Mouse (Mus musculus) E14TG2a.4 (cell line): ENCODE measurements around the gene Dpp10.

ENCODE experiments used
- H3K27me3 ChIP-seq: 2 replicates; pipeline ENCODE4 v1.6.1; 2014; ENCODE audit warnings: low read length, control low read depth; ENCODE audit not compliant: insufficient read depth
- H3K36me3 ChIP-seq: 2 replicates; pipeline ENCODE4 v1.6.1; 2014; ENCODE audit warnings: low read length, control low read depth; ENCODE audit not compliant: insufficient read depth
- H3K4me1 ChIP-seq: replicated peaks from 2 replicates; pipeline ENCODE4 v1.6.1; 2014; ENCODE audit warnings: low read depth, low read length, control low read depth
- H3K4me3 ChIP-seq: replicated peaks from 2 replicates; pipeline ENCODE4 v1.5.1; 2014; ENCODE audit warnings: mild to moderate bottlenecking, low read length
- H3K9me3 ChIP-seq: 2 replicates; pipeline ENCODE4 v1.6.1; 2014; ENCODE audit warnings: low read length, control low read depth
- CTCF ChIP-seq: conservative IDR thresholded peaks from 2 replicates; pipeline ENCODE4 v1.5.1; 2014; ENCODE audit warnings: low read length
- NANOG ChIP-seq: IDR thresholded peaks from 2 replicates; pipeline ENCODE4 v1.6.1; 2014; ENCODE audit warnings: borderline replicate concordance, low read length, mixed read lengths
- POU5F1 ChIP-seq: IDR thresholded peaks from 2 replicates; pipeline ENCODE4 v1.6.1; 2014; ENCODE audit warnings: low read length, borderline replicate concordance

The Dpp10 gene

GRCm38 (mm10) chr1:124031968-124032367 lies 13.4 kb downstream of the Dpp10 start:
- TF ChIP-seq CTCF (no peak), POU5F1 (no peak), NANOG (no peak)
- Histone ChIP-seq H3K36me3 (no peaks in the 10 kb centered on the region), H3K9me3 (no peaks in the 10 kb centered on the region), H3K4me1 (no peaks in the 10 kb centered on the region), H3K4me3 (no peak overlapping the region), H3K27me3 (no peaks in the 10 kb centered on the region)

GRCm38 (mm10) chr1:124002797-124003196 lies 42.6 kb downstream of the Dpp10 start:
- Histone ChIP-seq H3K36me3 (no peaks in the 10 kb centered on the region), H3K9me3 (no peaks in the 10 kb centered on the region), H3K27me3 (no peaks in the 10 kb centered on the region), H3K4me1 (no peaks in the 10 kb centered on the region), H3K4me3 (no peak overlapping the region)
- TF ChIP-seq POU5F1 (no peak), NANOG (no peak), CTCF (no peak)

GRCm38 (mm10) chr1:123995780-123996179 lies 49.6 kb downstream of the Dpp10 start:
- Histone ChIP-seq H3K36me3 (no peaks in the 10 kb centered on the region), H3K9me3 (no peaks in the 10 kb centered on the region), H3K4me3 (no peak overlapping the region), H3K4me1 (no peaks in the 10 kb centered on the region), H3K27me3 (no peaks in the 10 kb centered on the region)
- TF ChIP-seq NANOG, result no peak
- TF ChIP-seq CTCF, result no peak
- no peak for TF ChIP-seq POU5F1

GRCm38 (mm10) chr1:123985324-123986024 lies 59.9 kb downstream of the Dpp10 start:
- no peak overlapping the region for H3K4me3 ChIP-seq
- no peaks in the 10 kb centered on the region for H3K27me3 ChIP-seq
- H3K36me3 ChIP-seq, result no peaks in the 10 kb centered on the region
- H3K9me3 ChIP-seq, result no peaks in the 10 kb centered on the region
- TF ChIP-seq NANOG (no peak), CTCF (no peak), POU5F1 (no peak)
- H3K4me1 ChIP-seq, result no peaks in the 10 kb centered on the region

GRCm38 (mm10) chr1:123978597-123978996 lies 66.8 kb downstream of the Dpp10 start:
- no peaks in the 10 kb centered on the region for H3K36me3 ChIP-seq

GRCm38 (mm10) chr1:123974621-123975020 lies 70.7 kb downstream of the Dpp10 start:
- TF ChIP-seq NANOG (no peak), CTCF (peak; percentile 57)
- Histone ChIP-seq H3K4me1 (no peaks in the 10 kb centered on the region), H3K4me3 (no peak overlapping the region), H3K9me3 (no peaks in the 10 kb centered on the region), H3K27me3 (no peaks in the 10 kb centered on the region), H3K36me3 (no peaks in the 10 kb centered on the region)

More at GRCm38 (mm10) chr1:123978597-123978996, 66.8 kb downstream of the Dpp10 start:
- TF ChIP-seq POU5F1 (no peak), NANOG (no peak), CTCF (no peak)
- no peaks in the 10 kb centered on the region for H3K27me3 ChIP-seq
- H3K9me3 ChIP-seq, result no peaks in the 10 kb centered on the region
- H3K4me3 ChIP-seq, result no peak overlapping the region
- H3K4me1 ChIP-seq, result no peaks in the 10 kb centered on the region

GRCm38 (mm10) chr1:123946149-123946548 lies 99.2 kb downstream of the Dpp10 start:
- TF ChIP-seq NANOG (no peak), POU5F1 (no peak), CTCF (no peak)
- no peaks in the 10 kb centered on the region for H3K27me3 ChIP-seq
- H3K4me1 ChIP-seq, result no peaks in the 10 kb centered on the region
- no peaks in the 10 kb centered on the region for H3K36me3 ChIP-seq
- H3K4me3 ChIP-seq, result no peak overlapping the region
- H3K9me3 ChIP-seq, result no peaks in the 10 kb centered on the region

- H3K4me3 ChIP-seq, result no peak overlapping the region
- no peaks in the 10 kb centered on the region for H3K9me3 ChIP-seq
- H3K27me3 ChIP-seq, result no peaks in the 10 kb centered on the region
- TF ChIP-seq NANOG (no peak), CTCF (no peak), POU5F1 (no peak)
- H3K4me1 ChIP-seq, result no peaks in the 10 kb centered on the region
- no peaks in the 10 kb centered on the region for H3K36me3 ChIP-seq
Measured at GRCm38 (mm10) chr1:123940826-123941225, 104.5 kb downstream of the Dpp10 start.
